Mouse (Mus musculus) megakaryocyte-erythroid progenitor cell, adult 5 weeks (primary cell): ENCODE data around the gene Grem1. TPM values are rescaled to one million over a fixed set of nuclear protein-coding genes. Genes with fewer than 3 reads are reported as not detected.

ENCODE experiments used
- polyA plus RNA-seq: library from polyadenylated mRNA; stranded (reverse); fragments of >175 nt; gene quantifications from 2 replicates; pipeline ENCODE4 v1.2.3, GENCODE M21; 2012

Grem1 gene
- 0.01 TPM in 1 of 2 replicates, not detected in the other for polyA plus RNA-seq

DNA sequence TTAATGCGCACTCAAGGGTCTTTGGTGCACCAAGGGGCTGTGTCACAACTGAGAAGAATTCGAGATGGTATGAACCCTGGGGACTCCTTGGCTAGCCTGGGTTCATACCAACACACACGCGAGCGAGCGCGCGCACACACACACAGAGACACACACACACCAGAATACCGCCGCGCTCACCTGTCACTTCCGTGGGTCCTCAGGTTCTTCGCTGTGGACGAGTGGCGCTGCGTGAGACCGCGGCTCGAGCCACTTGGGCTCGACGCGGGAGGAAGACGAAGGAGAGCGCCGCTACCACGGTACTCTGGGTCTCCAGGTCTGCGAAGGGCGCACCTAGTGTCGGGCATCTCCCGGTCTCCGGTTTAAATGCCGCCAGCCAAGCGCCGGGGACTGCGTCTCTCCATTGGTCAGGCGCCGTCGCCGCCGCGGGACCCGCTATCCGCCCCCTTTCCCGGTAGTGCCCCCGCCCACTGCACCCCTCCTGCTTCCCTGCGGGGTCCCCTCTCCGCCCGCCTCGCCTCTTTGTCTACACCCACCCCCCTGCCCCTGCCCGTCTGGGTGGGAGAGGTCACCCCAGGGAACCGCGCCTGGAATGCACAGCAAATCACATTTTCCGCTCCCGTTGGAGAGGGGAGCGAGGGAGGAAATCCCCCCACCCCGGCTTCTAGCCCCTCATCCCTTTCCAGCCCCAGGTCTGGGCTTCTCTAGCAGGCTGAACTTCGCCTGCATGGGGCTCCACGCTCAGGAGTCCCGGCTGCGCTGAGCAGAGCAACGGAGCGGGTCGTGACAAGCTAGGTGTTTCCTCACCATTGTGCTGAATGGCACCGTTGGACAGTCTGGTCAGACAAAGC lies at the start of gene Grem1:
Gene Grem1 (minus strand): TSS at position 336 of the 851 bp plus-strand sequence.

Other genes with a start within 250 kb of the Grem1 start
- gene Scg5, start 70.5 kb upstream of the Grem1 start, polyA plus RNA-seq, result not detected in 2 replicates
- 7.3 and 11.5 TPM in 2 replicates for gene Arhgap11a, start 90.0 kb upstream of the Grem1 start, polyA plus RNA-seq